Mouse (Mus musculus) cerebellum, adult 9-10 months (tissue): ENCODE data around the gene Misp.
A peak's percentile ranks its signal among the peaks of the same experiment; 100 is the strongest.

Source experiments
- DNase-seq: peaks from one replicate; pipeline ENCODE4 v3.0.0; 2022

The Misp gene

DNA sequence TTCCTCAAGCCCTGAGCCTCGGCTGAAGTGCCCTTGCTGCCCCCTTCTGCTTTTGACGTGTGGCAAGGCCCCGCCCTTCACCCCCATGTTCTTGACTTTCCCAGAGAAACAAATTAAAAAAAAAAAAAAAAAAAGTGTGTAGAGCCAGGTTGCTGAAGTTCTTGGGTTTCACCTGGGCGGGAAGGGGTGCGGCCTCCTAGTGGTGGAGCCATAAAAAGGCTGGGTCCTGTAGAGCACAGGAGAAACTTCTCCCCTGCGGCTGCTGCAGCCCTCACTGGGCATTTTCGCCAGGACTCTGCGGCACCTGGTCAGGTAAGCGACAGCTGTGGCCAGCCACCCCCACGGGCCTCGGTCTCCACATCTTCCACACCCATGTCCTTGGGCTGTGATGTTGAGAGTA is at the start of gene Misp:
TSS of gene Misp (plus strand) at position 208 of the 400 bp plus-strand sequence.
- DNase-seq = no peak

DNA sequence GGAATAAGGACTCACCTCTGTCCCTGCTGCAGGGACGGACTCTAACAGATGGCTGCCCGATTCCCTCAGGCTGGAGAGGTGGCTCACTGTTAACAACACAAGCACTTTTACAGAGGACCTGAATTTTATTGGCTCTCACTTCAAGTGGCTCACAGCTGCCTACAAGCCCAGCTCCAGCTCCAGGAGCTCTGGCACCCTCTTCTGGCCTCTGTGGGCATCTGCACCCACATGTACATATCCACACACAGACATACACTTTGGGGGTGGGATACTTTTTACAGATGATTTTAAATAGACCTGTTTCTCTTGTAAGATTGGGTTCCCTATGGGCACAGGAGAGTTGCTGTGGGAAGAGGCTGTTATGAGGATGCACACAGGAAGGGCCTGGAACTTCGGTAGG is 48.5 kb upstream of the Misp start:
- no peak for DNase-seq

DNA sequence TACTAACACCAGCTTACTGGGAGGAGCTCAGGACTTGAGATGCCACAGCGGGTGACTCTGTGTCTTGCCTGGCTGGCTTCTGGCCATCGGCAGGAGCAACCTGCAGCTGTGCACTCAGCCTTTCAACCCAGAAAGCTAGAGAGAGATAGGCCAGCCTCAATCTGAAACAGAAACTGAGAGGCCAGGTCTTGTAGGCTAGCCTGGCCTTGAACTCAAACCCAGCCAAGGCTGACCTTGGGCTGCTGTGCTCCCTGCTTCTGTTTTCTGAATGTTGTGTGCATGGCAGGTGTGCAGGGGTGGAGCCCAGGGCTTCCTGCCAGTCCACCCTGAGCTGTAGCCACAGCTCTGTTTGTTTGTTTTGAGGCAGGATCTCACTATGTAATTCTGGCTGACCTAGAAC is 47.6 kb upstream of the Misp start:
- no peak for DNase-seq

DNA sequence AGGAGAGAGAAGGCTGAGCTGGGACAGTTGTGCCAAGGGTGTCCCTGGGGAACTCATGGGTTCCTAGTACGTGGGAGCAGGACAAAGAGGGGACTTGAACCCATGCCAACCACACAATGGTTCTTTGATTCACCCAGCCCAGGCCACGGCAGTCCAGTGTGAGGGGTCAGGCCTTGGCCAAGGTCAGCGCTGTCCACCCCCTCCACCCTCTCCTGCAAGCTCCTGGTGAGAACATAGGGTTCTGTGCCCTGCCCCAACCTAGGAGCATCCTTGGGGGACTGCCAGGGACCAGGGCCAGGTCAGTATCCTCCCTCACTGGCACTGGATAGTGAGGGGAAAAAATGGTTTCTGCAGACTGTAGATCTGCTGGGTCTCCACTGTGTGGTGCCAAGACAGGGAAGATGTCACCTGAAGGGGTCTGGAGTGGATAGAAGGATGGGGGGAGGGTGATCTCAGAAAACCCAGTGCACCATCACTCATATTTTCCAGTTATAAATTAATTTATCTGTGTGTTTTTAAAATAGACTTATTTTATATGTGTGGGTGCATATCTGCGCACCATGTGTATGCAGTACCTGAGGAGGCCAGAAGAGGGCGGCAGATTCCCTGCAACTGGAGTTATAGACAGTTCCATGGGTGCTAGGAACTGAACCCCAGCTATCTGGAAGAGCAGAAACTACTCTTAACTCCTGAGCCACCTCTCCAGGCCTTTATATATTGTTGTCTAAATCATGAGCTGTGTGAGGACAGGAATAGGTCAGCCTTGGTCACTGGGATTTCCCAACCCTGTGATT is 46.1 kb upstream of the Misp start:
- DNase-seq = no peak

DNA sequence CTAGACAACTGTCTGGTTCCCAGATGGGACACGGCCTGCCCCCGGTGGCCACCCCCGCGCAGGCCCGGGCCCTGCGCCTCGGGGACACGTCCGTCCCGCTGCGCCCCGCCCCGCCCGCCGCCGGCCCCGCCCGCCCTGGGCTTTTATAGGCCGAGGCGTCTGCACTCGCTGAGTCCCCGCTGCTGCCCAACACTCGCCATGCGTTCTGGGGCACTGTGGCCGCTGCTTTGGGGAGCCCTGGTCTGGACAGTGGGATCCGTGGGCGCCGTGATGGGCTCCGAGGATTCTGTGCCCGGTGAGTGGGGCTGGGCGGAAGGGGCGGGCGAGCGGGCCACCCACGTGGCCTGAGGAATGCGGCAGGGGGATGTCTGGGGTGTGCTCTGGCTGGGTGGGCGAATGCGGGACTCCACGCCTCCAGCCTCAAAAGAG is 43.7 kb upstream of the Misp start, which contains the start of gene Fstl3:
TSS of gene Fstl3 (plus strand) at position 170 of the 429 bp plus-strand sequence.
- DNase-seq = no peak

DNA sequence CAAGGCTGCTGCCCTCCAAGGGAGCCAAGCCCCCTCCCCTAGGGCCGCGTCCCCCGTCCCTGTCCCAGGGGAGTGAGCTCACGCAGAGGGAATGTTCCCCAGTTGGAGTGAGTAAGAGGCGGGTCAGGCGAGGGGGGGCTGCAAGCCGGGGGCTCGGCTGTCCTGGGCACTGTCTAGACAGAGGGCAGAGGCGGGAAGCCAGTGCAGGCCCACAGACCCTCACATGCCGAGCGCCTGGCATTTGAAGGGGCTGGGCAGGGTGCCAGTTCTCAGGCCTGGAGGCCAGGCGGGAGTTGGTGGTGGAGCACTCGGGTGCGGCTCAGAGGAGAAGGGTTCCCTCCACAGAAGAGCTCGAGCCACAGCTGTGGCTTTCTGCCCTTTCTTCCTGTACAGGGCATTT is 42.8 kb upstream of the Misp start:
- DNase-seq = peak; percentile 52

- no peak for DNase-seq
Observed at GRCm38 (mm10) chr10:79779193-79779592, 41.6 kb upstream of the Misp start.

- peak; percentile 98 for DNase-seq
Observed at GRCm38 (mm10) chr10:79779784-79780663, 40.8 kb upstream of the Misp start.

DNA sequence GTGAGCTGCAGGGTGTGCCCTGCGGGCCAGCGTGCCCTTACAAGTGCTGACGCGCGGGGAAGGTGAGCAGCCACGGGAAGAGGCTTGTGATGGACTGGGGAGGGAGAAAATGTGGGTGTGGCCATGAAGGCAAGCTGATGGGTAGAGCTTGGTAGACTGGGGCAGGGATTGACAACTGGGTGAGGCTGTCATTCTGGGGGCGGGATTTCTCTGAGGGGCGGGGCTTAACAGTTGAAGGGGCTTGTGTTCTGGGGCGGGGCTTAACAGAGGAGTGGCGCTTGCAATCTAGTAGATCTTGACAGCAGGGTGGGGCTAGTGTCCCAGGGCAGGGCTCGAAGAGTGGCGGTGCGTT is 40.1 kb upstream of the Misp start:
- no peak for DNase-seq

- peak; percentile 66 for DNase-seq
Observed at GRCm38 (mm10) chr10:79781139-79781538, 39.6 kb upstream of the Misp start.

- peak; percentile 51 for DNase-seq
Observed at GRCm38 (mm10) chr10:79781956-79782355, 38.8 kb upstream of the Misp start.

DNA sequence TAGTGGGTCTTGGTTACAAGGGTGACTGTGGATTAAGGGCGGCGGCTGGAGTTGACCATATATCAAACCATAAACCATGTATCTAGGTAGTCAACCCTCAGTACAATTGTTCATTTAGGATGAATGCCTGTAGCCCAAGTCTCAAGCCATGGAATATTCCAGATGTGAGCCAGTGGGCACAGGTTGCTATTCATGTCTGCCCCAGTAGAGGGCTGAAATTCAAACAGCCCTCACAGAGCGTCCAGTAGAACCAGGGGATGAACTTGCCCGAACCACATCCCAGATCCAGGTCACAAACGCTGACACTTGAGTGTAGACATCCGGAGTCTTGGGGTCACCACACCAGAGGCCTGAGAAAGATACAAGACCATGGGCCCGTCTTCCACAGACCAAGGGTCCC is 37.7 kb upstream of the Misp start:
- DNase-seq = peak; percentile 44

DNA sequence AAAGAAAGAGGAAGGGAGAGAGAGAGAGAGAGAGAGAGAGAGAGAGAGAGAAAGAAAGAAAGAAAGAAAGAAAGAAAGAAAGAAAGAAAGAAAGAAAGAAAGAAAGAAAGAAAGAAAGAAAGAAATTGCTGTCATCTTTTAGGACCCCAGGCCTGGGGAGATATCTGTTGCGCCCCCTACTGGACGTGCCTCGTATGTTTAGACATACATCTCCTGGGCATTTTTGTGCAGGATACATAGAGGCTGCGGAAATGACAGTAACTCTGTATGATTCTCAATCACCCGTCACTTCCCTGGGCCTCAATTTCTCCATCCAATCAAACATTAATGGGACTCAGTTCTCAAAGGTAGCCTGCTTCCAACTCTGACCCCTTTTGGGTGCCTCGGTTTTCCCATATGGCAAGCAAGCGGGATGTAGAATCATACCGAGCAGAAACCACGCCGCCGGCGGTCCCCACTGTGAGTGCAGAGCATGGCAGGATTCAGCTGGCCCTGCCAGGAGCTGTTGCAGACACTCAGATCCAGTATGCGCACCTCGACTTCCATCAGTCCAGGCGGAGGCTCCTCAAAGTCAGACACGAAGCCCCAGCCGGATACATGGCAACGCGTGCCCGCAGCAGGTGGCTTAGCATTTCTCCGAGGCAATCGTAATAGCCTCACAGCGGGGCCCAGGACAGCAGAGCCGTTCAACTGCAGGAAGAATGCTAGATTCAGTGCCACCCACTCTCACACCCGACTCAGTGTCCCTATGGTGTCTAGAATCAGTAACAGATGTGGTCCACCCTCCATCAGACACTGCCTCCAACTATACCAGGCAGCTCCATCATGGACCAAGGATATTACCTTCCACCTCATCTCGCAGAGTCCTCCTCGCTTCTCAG is 36.6 kb upstream of the Misp start:
- DNase-seq = no peak

DNA sequence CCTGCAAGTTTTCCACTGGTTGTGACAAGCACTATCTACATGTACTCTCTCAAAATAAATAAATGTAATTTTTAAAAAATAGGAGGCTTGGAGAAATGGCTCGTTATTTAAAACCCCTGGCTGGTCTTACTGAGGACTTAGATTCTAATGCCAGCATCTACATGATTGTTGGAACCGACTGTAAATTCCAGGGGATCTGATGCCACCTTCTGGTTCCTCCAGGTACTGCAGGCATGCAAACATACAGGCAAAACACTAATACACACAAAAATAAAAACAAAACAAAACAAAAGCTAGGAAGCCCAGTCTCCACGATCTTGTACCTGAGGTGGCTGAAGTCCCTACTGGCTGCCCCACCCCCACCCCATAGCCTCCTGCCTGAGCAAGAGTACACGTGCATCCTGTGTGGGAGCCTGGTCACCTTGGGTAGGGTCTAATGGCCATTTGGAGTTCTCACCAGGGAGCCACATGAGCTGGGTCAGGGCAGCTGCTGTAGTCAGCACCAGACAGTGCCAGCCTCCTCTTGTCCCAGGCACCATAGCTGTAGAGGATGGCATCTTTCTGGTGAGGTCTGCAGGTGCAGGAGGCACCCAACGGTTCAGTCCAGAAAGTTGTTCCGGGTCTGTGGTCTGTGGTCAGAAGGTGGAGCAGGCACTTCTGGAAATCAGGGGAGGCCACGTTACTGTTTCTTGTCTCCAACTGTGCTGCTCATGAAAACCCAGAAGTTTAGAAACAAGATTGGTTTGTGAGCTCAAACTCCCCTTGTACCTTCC is 32.2 kb upstream of the Misp start:
- peak; percentile 88 for DNase-seq

- DNase-seq = no peak
Observed at GRCm38 (mm10) chr10:79789581-79789980, 31.2 kb upstream of the Misp start.

GRCm38 (mm10) chr10:79790861-79791260 is 29.9 kb upstream of the Misp start, which contains the start of gene Prss57:
TSS of gene Prss57 (minus strand) at chr10:79790961.
- no peak for DNase-seq

- DNase-seq = no peak
Observed at GRCm38 (mm10) chr10:79792339-79793040, 28.3 kb upstream of the Misp start.

DNA sequence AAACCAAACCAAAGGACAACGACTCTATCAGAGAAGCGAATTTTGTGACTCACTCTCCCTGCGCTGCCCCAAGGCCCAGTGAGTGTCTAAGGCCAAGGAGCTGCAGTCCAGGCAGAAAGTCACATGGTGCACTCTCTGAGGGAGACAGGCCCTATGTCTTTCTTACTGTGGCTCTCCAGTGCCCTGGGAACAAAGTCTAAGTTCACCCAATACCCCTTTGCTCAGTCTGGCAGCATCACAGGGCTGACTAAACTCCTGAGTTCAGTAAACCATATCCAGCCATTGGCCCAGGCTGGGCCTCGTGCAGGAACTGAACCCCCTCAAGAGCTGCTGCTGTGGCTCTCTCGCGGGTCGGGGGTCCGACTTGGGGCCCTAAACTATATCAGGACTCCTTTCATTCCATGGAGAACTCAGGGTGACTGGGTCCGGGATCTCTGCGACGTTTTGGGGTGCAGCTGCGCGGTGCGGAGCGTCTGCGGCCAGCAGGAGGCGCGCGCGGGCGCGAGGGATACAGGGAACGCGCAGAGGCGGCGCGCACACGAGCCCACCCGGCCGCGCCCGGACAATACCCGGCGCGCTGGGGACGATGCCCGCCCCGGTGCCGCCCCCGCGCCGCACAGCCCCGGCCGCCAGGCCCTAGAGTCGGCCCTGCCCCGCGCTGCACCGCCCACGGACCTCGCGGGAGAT is 27.6 kb upstream of the Misp start, which contains the start of gene Palm:
TSS of gene Palm (plus strand) at position 522 of the 687 bp plus-strand sequence.
- DNase-seq = peak; percentile 85

DNA sequence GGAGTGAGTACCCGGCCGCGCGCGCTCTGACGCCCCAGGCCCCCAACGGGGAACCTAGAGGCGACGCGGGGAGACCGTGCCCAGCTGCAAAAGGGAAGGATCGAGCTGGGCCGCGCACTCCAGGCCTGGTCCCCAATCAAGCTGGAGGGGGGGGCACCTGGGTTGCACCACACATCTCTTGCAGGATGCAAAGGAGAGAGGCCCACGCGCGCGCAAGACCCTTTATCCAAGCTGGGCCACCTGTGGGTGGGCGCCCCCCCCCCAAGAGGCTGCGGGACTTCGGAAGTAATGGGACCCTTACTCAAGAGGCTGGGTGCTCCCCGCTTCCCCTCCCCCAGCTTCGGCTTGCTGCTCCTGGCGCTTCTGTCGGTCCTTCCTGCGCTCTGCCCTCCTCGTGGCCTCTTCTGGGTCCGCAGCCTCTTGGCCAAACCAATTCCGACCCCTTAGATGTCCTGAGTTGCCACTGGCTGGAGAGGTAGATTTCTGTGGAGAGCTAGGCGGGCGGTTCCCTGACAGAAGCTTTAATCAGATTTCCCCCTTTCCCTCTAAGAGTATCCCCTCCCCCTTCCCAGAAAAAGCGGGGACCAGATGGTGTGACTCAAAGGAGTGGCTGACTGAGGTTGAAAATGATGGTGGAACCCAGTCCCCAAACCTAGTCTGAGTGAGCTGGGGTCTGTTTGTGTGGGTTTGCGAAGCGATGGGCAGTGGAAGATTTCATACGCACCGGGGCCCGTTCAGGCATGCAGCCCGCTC is 26.9 kb upstream of the Misp start:
- peak; percentile 68 for DNase-seq

GRCm38 (mm10) chr10:79794491-79794931 is 26.3 kb upstream of the Misp start:
- no peak for DNase-seq
